Mouse (Mus musculus): Measurements from ENCODE around the gene Gm20521. TPM values are rescaled to one million over a fixed set of nuclear protein-coding genes. Genes with fewer than 3 reads are reported as not detected.
"Not testable (repeated sequence)": the region's sequence is repeated elsewhere in the genome, so short reads cannot be mapped to it uniquely, and the experiment has no call there.

Gene Gm20521
- total RNA-seq, 2 experiments from 2014 or later, result 1.0 to 9.4 TPM

- Histone ChIP-seq H3K4me3 (no peak overlapping the region), H3K27ac (no peak overlapping the region)
- TF ChIP-seq CTCF (conservative IDR thresholded peaks at IDR 0.05), result no peak
- no peak for DNase-seq (ENCODE audit: low spot score in 2 of 2)
These were observed 60.7 kb downstream of the Gm20521 start for GRCm38 (mm10) chr14:54943971-54944370.

GRCm38 (mm10) chr14:54944939-54945338 is 61.7 kb downstream of the Gm20521 start:
- Histone ChIP-seq H3K4me3 (no peak overlapping the region), H3K27ac (no peak overlapping the region)
- no peak for TF ChIP-seq CTCF (conservative IDR thresholded peaks at IDR 0.05)
- no peak for DNase-seq (ENCODE audit: low spot score in 2 of 2)

DNA sequence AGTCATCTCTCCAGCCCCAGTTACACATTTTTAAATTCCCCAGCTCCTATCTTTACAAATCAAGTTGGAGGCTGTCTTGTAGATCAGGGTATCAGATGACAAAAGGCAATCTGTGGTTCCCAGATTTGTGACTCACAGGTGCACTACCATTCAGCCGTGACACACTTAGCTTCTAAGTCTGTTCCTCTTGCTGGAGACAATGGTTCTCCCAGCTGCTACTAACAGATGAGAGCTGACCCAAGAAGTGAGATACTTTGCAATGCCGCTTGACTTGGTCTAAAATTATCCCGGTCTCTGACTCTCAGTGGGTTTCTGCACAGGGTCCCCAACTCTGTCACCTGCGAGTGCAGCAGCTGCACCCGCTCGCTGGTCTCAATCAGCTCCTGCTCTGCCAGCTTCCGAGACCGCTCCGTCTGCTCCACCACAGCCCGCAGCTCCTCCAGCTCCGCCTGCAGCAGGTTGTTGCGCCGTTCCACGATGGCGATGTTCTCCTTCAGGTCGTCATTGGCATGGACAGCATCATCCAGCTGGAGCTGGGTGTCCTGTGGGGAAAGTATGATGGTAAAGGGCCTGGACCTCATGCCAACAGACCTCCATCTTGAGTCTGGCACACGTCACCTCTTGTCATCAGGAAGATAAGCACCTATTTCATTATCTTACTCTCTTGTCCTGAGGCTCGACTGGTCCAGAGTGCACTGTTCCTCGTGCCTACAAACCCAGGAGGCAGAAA is 62.9 kb downstream of the Gm20521 start:
- no peak for TF ChIP-seq CTCF (conservative IDR thresholded peaks at IDR 0.05)
- H3K4me3 ChIP-seq, result no peak overlapping the region
- H3K27ac ChIP-seq, result no peak overlapping the region
- DNase-seq (ENCODE audit: low spot score in 2 of 2), result no peak

GRCm38 (mm10) chr14:54947008-54947407 is 63.8 kb downstream of the Gm20521 start:
- DNase-seq (ENCODE audit: low spot score in 2 of 2); H3K4me3 ChIP-seq; H3K27ac ChIP-seq: not testable (repeated sequence)

Other genes with a start within 250 kb of the Gm20521 start
- gene Gm17606, start 242.5 kb upstream of the Gm20521 start, total RNA-seq (2021), result not detected
- 10 to 100 TPM; 22.5 to 27.5 TPM for gene Cdh24, start 242.1 kb upstream of the Gm20521 start, total RNA-seq (2021)
- 10 to 100 TPM; 20.8 to 22.1 TPM for gene 1700123O20Rik, start 197.2 kb upstream of the Gm20521 start, total RNA-seq (2021)
- 100 to 1,000 TPM; 223 to 242 TPM for gene Acin1, start 196.5 kb upstream of the Gm20521 start, total RNA-seq (2021)
- gene Gm29776, start 184.6 kb upstream of the Gm20521 start, total RNA-seq (2021), result not detected
- not detected for gene Cebpe, start 171.3 kb upstream of the Gm20521 start, total RNA-seq (2021)
- 10 to 100 TPM; 49.4 to 54.1 TPM for gene Slc7a8, start 101.5 kb upstream of the Gm20521 start, total RNA-seq (2021)
- not detected for gene Rnf212b, start 69.3 kb upstream of the Gm20521 start, total RNA-seq (2021)
- gene Homez, start 12.5 kb upstream of the Gm20521 start, total RNA-seq (2021), result 10 to 100 TPM; 22.0 to 22.2 TPM
- 10 to 100 TPM; 22.1 to 24.3 TPM for gene Ppp1r3e, start 5.9 kb upstream of the Gm20521 start, total RNA-seq (2021)
- 100 to 1,000 TPM; 114 to 126 TPM for gene Bcl2l2, start 64 bp upstream of the Gm20521 start, total RNA-seq (2021)
- gene Pabpn1, start 9.1 kb downstream of the Gm20521 start, total RNA-seq (2021), result 100 to 1,000 TPM; 271 to 305 TPM
- gene Slc22a17, start 29.7 kb downstream of the Gm20521 start, total RNA-seq (2021), result 100 to 1,000 TPM; 666 to 700 TPM
- 10 to 100 TPM; 10.6 to 11.2 TPM for gene Efs, start 42.7 kb downstream of the Gm20521 start, total RNA-seq (2021)
- not detected for gene Il25, start 49.3 kb downstream of the Gm20521 start, total RNA-seq (2021)
- 10 to 100 TPM; 66.9 to 78.4 TPM for gene Cmtm5, start 52.8 kb downstream of the Gm20521 start, total RNA-seq (2021)
- 1 to 10 TPM; 2.5 to 3.0 TPM for gene Myh6, start 83.5 kb downstream of the Gm20521 start, total RNA-seq (2021)
- not detected for gene Gm17428, start 93.5 kb downstream of the Gm20521 start, total RNA-seq (2021)
- 1 to 10 TPM; 8.3 TPM for gene Myh7, start 111.2 kb downstream of the Gm20521 start, total RNA-seq (2021)
- gene Ngdn, start 132.0 kb downstream of the Gm20521 start, total RNA-seq (2021), result 10 to 100 TPM; 30.3 to 34.9 TPM
- 10 to 100 TPM; 55.5 to 67.3 TPM for gene Zfhx2, start 208.9 kb downstream of the Gm20521 start, total RNA-seq (2021)
- gene Thtpa, start 211.3 kb downstream of the Gm20521 start, total RNA-seq (2021), result 10 to 100 TPM; 19.3 to 23.7 TPM
- 10 to 100 TPM; 15.4 to 19.3 TPM for gene Ap1g2, start 223.2 kb downstream of the Gm20521 start, total RNA-seq (2021)
- 100 to 1,000 TPM; 453 to 476 TPM for gene Jph4, start 233.5 kb downstream of the Gm20521 start, total RNA-seq (2021)

Data from layer of hippocampus, adult 2 months (tissue).